Mouse (Mus musculus): ENCODE data around the gene Atp6v0b.

DNA sequence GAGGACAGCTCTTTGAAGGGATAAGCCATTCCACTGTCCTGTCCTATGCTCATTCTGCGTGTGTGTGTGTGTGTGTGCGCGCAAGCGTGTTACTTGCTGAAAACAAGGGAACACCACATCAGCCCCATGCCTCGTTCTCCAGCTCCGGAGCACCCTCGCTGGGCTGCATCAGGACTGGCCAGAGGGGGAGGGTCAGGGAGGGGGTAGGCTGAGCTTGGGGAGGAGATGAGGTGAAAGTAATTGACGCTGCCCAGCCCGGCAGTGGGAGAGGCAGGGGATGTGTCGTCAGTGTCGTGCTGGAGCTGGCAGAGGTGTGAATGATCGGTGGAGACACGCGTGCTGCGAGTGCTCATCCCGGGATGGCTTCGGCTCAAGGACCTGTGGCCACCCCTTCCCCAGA lies 38.1 kb downstream of the Atp6v0b start:
- no peak for TF ChIP-seq CTCF (conservative IDR thresholded peaks at IDR 0.05; ENCODE audit: insufficient read depth, insufficient read length, low read depth, low read length)
- TF ChIP-seq POLR2A (IDR thresholded peaks at IDR 0.05; ENCODE audit: low read depth, low read length), result no peak

All from kidney, adult 2 months (tissue).